Mouse (Mus musculus) kidney, adult 18-20 months (tissue): ENCODE data around the gene Dhx37.

Experiments used
- DNase-seq: peaks from one replicate; pipeline ENCODE4 v3.0.0; 2021

Dhx37 gene

GRCm38 (mm10) chr5:125433793-125434337 is at the start of gene Dhx37:
Gene Dhx37, minus strand, starts transcription at chr5:125434121.
- DNase-seq, result peak; percentile 90

DNA sequence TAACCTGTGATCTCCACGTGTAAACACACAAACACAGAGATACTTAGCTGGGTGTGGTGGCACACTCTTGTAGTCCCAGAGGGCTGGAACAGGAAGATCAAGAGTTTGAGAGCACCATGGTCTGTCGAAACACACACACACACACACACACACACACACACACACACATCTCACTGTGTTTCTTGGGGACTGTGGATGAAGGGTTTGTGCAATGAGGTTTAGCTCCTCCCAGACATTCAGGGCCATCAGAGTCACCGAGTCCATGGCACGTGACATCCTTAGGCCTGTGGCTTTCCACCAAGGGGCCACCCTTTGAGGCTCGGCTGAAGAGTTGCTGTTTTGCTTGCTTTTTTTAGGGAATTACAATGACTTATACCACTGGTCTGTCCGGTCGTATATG is 48.6 kb upstream of the Dhx37 start:
- no peak for DNase-seq

- no peak for DNase-seq
Observed at GRCm38 (mm10) chr5:125480434-125481231, 46.7 kb upstream of the Dhx37 start.

DNA sequence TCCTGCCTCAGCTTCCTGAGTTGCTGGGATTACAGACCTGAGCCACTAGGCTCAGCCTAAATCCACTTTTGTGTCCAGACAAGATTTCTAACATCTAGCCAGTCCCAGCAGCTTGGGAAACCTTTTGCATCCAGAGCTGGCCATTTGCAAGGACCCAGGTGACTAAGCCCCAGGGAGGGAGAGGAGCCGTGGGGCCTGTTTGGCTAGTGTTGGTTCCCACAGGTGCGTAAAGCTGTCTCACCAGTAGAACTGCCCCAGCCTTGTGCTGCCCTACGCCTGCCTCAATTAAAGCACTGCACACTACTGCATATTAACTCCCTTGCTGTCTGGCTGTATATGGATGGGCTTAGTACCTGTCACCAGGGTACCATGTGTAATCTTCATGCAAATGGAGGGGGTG is 45.5 kb upstream of the Dhx37 start:
- no peak for DNase-seq

GRCm38 (mm10) chr5:125478037-125478436 is 44.1 kb upstream of the Dhx37 start:
- DNase-seq, result no peak

DNA sequence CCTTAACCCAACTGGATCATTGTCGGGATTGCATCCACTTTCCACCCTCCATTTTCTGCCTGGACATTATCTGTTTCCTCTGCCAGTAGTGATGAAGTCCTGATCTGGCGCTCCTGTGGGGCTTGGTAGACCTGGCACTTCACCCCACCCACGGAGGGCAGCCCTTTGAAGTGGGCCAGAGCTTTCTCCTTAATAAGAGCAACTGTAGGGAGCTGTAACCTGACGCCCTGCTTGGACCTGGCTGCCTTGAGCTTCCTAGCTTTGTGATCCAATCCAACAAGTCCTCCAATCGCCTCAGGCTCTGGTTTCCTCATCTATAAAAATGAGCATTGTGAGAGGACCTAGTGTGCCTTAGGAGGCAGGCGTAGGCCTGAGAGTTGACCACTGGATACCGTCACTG is 43.6 kb upstream of the Dhx37 start:
- DNase-seq, result no peak

DNA sequence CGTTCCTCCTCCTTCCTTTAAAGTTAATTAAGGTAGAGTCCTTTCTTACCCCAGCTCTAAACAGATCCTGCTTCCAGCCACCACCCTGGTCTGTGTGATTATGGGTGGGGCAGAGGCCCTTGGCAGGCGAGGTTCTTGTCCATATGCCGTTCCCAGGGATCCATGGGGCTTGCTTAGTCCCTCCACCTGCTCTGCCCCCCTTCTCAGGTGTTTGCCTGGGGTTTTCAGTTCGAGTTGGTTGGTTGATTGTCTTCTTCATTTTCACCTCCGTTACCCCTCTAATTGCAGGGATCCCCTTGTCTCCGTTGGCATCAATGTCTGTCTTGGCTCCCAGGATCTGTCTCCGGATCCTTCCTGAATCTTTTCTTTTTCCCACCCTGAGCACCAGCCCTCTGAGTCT is 42.9 kb upstream of the Dhx37 start:
- no peak for DNase-seq

DNA sequence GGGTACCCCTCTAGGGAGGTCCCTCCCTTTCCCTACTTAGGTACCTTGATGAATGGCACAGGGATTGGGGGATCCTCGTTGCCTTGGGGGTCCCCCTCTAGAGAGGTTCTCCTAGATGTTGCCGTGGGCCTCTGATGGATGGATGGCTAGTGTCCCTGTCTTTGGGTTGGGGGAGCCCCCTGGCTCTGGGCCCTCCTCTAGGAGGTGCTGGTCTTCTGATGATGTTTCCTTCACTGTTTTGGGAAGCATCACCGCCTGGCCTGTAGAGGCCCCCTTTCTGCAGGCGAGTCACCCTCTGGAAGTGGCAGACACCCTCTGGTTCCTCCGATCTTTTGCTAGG is 42.3 kb upstream of the Dhx37 start:
- no peak for DNase-seq

GRCm38 (mm10) chr5:125475601-125476285 is 41.8 kb upstream of the Dhx37 start, which contains the start of gene Aacs:
Gene Aacs, plus strand, starts transcription at chr5:125475814.
- DNase-seq, result peak; percentile 99

GRCm38 (mm10) chr5:125475030-125475429 is 41.1 kb upstream of the Dhx37 start:
- DNase-seq, result no peak

DNA sequence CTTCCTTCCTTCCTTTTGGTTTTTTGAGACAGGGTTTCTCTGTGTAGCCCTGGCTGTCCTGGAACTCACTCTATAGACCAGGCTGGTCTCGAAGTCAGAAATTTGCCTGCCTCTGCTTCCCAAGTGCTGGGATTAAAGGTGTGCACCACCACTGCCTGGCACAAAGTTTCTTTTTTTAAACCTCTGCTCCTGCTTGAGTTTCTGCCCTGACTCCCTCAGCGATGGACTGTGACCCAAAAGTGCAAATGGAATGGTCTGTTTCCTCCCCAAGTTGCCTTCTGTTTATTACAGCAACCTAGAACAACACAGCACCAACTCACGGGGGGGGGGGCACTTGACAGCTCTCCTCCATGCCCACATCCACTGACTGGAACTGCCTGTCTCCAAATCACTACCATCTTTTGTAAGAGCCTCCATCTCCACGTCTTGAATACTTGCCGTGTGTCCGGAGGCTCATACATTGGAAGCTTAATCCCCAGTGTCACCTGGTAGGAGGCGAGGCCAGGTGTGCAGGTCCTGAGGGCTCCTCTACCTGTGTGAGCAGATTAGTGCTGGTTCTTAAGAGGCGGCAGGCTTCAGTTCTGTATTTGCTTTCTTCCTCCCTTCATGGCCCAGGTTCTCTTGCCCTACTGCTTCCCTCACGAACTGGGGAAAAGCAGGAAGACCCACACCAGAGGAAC is 39.0 kb upstream of the Dhx37 start:
- no peak for DNase-seq

DNA sequence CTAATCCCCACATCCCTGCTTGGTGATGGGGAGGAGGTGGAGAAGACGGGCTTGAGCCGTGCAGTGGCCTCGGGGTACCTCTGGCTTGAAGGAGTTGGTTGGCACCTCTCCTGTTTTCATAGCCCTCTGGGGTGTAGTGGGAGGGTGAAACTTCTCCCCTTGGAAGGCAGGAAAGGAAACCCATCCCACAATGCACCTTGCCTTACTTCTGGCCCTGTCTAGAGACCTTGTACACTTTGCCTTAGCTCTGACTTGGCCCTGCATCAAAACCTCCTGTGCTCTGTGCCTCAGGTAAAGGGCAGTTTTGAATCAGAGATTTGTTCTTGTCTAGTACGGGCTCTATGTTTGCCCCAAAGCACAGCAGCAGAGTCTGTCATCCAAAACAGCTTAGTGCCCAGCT is 36.8 kb upstream of the Dhx37 start:
- DNase-seq, result peak; percentile 31

DNA sequence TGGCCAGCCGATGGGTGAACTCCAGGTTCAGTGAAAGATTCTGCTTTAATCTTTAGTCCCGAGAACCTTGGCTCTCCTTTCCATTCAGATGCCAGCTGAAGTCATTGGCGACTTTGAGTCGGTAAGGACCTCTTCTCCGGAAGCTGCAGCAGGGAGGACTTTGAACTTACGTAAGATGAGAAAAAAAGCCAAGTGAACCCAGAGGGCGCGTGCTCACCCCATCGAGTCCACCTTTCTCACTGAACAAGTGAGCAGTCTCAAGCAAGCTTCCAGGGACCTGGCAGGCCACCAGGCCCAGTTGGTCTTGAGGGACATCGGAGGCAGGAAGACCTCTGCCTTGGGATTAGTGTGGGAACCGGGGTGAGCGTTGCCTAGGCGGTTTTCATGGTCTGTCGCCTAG is 33.3 kb upstream of the Dhx37 start:
- peak; percentile 78 for DNase-seq

GRCm38 (mm10) chr5:125466483-125466882 is 32.6 kb upstream of the Dhx37 start:
- peak; percentile 40 for DNase-seq

GRCm38 (mm10) chr5:125465701-125466106 is 31.8 kb upstream of the Dhx37 start:
- DNase-seq, result peak; percentile 95

DNA sequence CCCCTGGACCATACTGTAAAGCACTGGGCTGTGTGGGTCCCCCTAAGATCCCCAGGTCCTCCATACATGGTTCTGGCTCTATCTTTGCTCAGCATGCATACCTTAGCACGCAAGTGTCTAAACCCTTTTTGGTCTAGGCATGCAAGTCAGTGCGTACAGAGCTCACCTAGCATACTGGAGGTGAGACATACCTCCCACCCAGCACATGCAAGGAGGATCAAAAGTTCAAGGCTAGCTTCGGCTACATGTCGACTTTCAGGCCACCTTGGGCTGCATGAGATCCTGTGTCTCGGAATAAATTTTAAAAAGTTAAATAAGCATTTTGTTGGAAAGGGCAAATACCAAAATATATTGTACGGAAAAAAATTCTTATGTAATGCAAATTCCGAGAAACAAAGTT is 31.3 kb upstream of the Dhx37 start:
- no peak for DNase-seq

GRCm38 (mm10) chr5:125461868-125462445 is 28.0 kb upstream of the Dhx37 start:
- peak; percentile 75 for DNase-seq

- DNase-seq, result no peak
Observed at GRCm38 (mm10) chr5:125460574-125460973, 26.7 kb upstream of the Dhx37 start.

- no peak for DNase-seq
Observed at GRCm38 (mm10) chr5:125457538-125457937, 23.6 kb upstream of the Dhx37 start.

- DNase-seq, result no peak
Observed at GRCm38 (mm10) chr5:125456100-125456499, 22.2 kb upstream of the Dhx37 start.

- DNase-seq, result no peak
Observed at GRCm38 (mm10) chr5:125452573-125452972, 18.7 kb upstream of the Dhx37 start.

DNA sequence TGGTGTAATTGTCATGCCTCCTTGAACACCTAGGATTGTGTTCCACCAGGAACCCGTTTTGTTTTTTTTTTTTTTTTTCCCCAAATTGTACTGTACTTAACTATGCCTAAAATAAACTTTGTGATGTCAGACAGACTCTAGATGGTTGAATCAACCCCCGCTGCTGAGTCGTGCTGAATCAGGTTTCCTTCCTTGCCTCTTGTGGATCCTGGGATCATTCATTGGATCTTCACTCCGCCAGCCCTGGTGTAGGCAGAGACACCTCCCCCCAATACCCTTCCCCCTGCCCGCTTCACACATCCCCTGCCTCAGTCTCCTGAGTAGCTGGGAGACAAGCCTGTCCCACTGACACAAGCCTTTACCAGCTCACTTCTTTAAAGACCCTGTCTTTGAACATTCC is 15.4 kb upstream of the Dhx37 start:
- no peak for DNase-seq

DNA sequence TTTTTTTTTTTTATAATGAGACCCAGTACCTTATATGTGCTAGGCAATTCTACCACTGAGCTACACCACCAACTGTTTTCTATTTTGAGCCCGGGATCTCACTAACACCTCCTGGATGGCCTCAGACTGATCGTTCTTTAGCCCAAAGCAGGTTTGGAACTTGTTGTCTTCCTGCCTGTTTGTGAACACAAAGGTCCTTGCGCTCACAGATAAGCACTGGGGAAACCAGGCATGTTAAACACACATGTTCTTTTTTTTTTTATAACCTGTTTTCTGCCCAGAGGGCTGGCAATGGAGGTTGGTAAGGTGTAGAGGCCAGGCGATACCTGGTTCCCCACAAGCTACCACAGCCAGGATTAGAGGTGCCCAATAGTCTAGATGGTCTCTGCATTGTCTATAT is 14.7 kb upstream of the Dhx37 start:
- DNase-seq, result no peak
